In genomic region chr6:34598121-34599065, GRCm38 (mm10) we compare ENCODE assay signal across 8 mouse cellular contexts. TPM values are rescaled to one million over a fixed set of nuclear protein-coding genes. Genes with fewer than 3 reads are reported as not detected.
DNase-seq lines count a peak whose midpoint lies in the region; ATAC-seq and TF ChIP-seq lines count a peak whose summit lies in the region.

Cald1 (plus strand) TSS chr6:34598500.

- TF ChIP-seq CTCF in lung, postnatal 0 days (IDR thresholded peaks at IDR 0.05), result peak; percentile 31

- no peaks in the 10 kb centered on the region for H3K36me3 ChIP-seq in forebrain, embryonic 11.5 days (ENCODE audit: control insufficient read depth, insufficient read depth, low read length)
- H3K36me3 ChIP-seq in lung, postnatal 0 days (ENCODE audit: insufficient read depth, low read length), result no peaks in the 10 kb centered on the region
- no peaks in the 10 kb centered on the region for H3K36me3 ChIP-seq in stomach, embryonic 15.5 days

- intact Hi-C loops in heart, postnatal 14 days (cut with DNase I), result loop anchor here (5.0 kb wide), 5 partner anchors 39 to 159 kb away; no protein-coding TSS in a partner anchor

- peak; percentile 31; the same call in 1 of the 2 replicates for TF ChIP-seq EP300 in lung, postnatal 0 days (IDR thresholded peaks at IDR 0.05)

- no peaks in the 10 kb centered on the region for H3K27me3 ChIP-seq in forebrain, embryonic 11.5 days (ENCODE audit: control insufficient read depth, insufficient read depth, low read length)
- H3K27me3 ChIP-seq in lung, postnatal 0 days (replicated peaks; ENCODE audit: insufficient read depth, low read length), result no peaks in the 10 kb centered on the region
- H3K27me3 ChIP-seq in stomach, embryonic 15.5 days (replicated peaks), result no peaks in the 10 kb centered on the region

- ATAC-seq in forebrain, embryonic 11.5 days (replicated peaks; ENCODE audit: low FRiP score), result peak; percentile 82
- ATAC-seq in lung, postnatal 0 days, result peak; percentile 94
- ATAC-seq in stomach, embryonic 15.5 days (ENCODE audit: insufficient read depth, low FRiP score, low read depth), result peak; percentile 90

- H3K9ac ChIP-seq in forebrain, embryonic 11.5 days (ENCODE audit: low read length), result peak within 1 kb of the TSS; percentile 16; the same call in 1 of the 2 replicates
- peak within 1 kb of the TSS; percentile 48 for H3K9ac ChIP-seq in lung, postnatal 0 days (replicated peaks; ENCODE audit: low read depth)
- peak within 1 kb of the TSS; percentile 9; the same call in 1 of the 2 replicates for H3K9ac ChIP-seq in stomach, embryonic 15.5 days

- H3K9me3 ChIP-seq in forebrain, embryonic 11.5 days (ENCODE audit: control insufficient read depth, low read length), result no peaks in the 10 kb centered on the region
- H3K9me3 ChIP-seq in lung, postnatal 0 days (ENCODE audit: low read length), result no peaks in the 10 kb centered on the region
- no peaks in the 10 kb centered on the region for H3K9me3 ChIP-seq in stomach, embryonic 15.5 days

- H3K4me2 ChIP-seq in forebrain, embryonic 11.5 days (ENCODE audit: low read depth, low read length, severe bottlenecking), result peak within 1 kb of the TSS; percentile 44
- H3K4me2 ChIP-seq in lung, postnatal 0 days (replicated peaks; ENCODE audit: low read depth, low read length), result peak within 1 kb of the TSS; percentile 60
- peak within 1 kb of the TSS; percentile 50 for H3K4me2 ChIP-seq in stomach, embryonic 15.5 days

- H3K4me3 ChIP-seq in forebrain, embryonic 11.5 days (ENCODE audit: low read depth, low read length), result peak within 1 kb of the TSS; percentile 24; the same call in 1 of the 2 replicates
- peak within 1 kb of the TSS; percentile 37 for H3K4me3 ChIP-seq in lung, postnatal 0 days (ENCODE audit: low read depth, low read length)
- H3K4me3 ChIP-seq in stomach, embryonic 15.5 days (replicated peaks), result peak within 1 kb of the TSS; percentile 45

- no peak within 1 kb of the TSS for H3K27ac ChIP-seq in forebrain, embryonic 11.5 days (ENCODE audit: low read depth, low read length)
- H3K27ac ChIP-seq in lung, postnatal 0 days (ENCODE audit: low read length), result peak within 1 kb of the TSS; percentile 68
- H3K27ac ChIP-seq in stomach, embryonic 15.5 days, result peak within 1 kb of the TSS; percentile 88

- H3K4me1 ChIP-seq in forebrain, embryonic 11.5 days (replicated peaks; ENCODE audit: control insufficient read depth, insufficient read depth, low read length), result peaks cover 5% of the 10 kb centered on the region; the same call in 1 of the 2 replicates
- peaks cover 15% of the 10 kb centered on the region; the same call in 1 of the 2 replicates for H3K4me1 ChIP-seq in lung, postnatal 0 days (ENCODE audit: insufficient read depth, low read depth, low read length)
- peaks cover 4% of the 10 kb centered on the region; the same call in 1 of the 2 replicates for H3K4me1 ChIP-seq in stomach, embryonic 15.5 days

- 4% methylated on average over 16 of the region's 16 CpGs for whole genome bisulfite sequencing in forebrain, embryonic 11.5 days
- 16% methylated on average over 16 of the region's 16 CpGs for WGBS in large intestine, adult 2 months
- 7% methylated on average over 16 of the region's 16 CpGs for WGBS in lung, postnatal 0 days
- 11% methylated on average over 16 of the region's 16 CpGs for WGBS in stomach, embryonic 15.5 days

- DNase-seq in layer of hippocampus, adult 8-10 months (ENCODE audit: low spot score in 2 of 2), result no peak
- no peak for DNase-seq in layer of hippocampus, adult 9-11 months
- DNase-seq in forebrain, embryonic 11.5 days (ENCODE audit: low spot score), result peak; percentile 58
- peak; percentile 56 to 57 for DNase-seq in heart, postnatal 14 days
- DNase-seq in large intestine, adult 2 months (ENCODE audit: low read depth, low spot score), result no peak
- DNase-seq in lung, postnatal 0 days (ENCODE audit: low spot score), result peak; percentile 87
- no peak for DNase-seq in spleen, postnatal 36 days (ENCODE audit: low spot score in 2 of 2)

RNA-seq across cellular contexts. Expression of gene Cald1, which starts in this region (rescaled TPM):
- total RNA-seq in layer of hippocampus, adult 8-10 months (2022), result 10 to 100 TPM; 28.3 to 38.6 (median 29.0) TPM
- polyA plus RNA-seq in forebrain, embryonic 11.5 days (2014; fragmentation: Nextera tagmentation; extraction: Ambion mirVana), result 132 and 139 TPM in 2 replicates
- 10 to 100 TPM; 56.0 to 59.6 TPM for total RNA-seq in heart, postnatal 14 days (2021)
- 16.2 and 20.7 TPM in 2 replicates for polyA plus RNA-seq in large intestine, adult 2 months (2012; rRNA removed)
- polyA plus RNA-seq in lung, postnatal 0 days (2015; fragmentation: Nextera tagmentation; extraction: Ambion mirVana), result 249 and 273 TPM in 2 replicates
- 396 and 401 TPM in 2 replicates for polyA plus RNA-seq in stomach, embryonic 15.5 days (2015; fragmentation: Nextera tagmentation; extraction: Ambion mirVana)

Comparison
In these comparisons a context has a peak if more than half of its experiments do, and no peak if none do; other contexts are left out.
1. DNase-seq: peak in forebrain, embryonic 11.5 days (single experiment), heart, postnatal 14 days (2 of 2) and lung, postnatal 0 days (single experiment); none in layer of hippocampus, adult 8-10 months (0 of 2), layer of hippocampus, adult 9-11 months (single experiment), large intestine, adult 2 months (single experiment) and spleen, postnatal 36 days (0 of 2).
2. Peak in every context shown above with its lines, with median percentiles within 50 percentile points of each other: ATAC-seq, H3K4me2 ChIP-seq, H3K4me3 ChIP-seq and H3K9ac ChIP-seq.